Mouse (Mus musculus) limb, embryonic 11.5 days (tissue): ENCODE measurements around the gene Dpyd. TPM values are rescaled to one million over a fixed set of nuclear protein-coding genes. Genes with fewer than 3 reads are reported as not detected.

Experiments
- ATAC-seq: fragments of 200-750 bp; cut with Nextera tagmentation; 2 replicates; pipeline ENCODE4 v1.8.0; 2017; ENCODE audit warnings: low read depth; ENCODE audit not compliant: insufficient number of reproducible peaks, low FRiP score, low TSS enrichment
- DNase-seq: peaks from one replicate; pipeline ENCODE4 v3.0.0-alpha.2; 2015; ENCODE audit warnings: low spot score
- H3K27ac ChIP-seq: fragments of 300-500 bp; sonication (generic); replicated peaks from 2 replicates; pipeline ENCODE4 v1.5.1; 2014; ENCODE audit warnings: low read depth, mild to moderate bottlenecking, low read length
- H3K27me3 ChIP-seq: fragments of 300-500 bp; sonication (generic); 2 replicates; pipeline ENCODE4 v1.6.1; 2014; ENCODE audit warnings: mild to moderate bottlenecking, low read length, mixed read lengths; ENCODE audit not compliant: control insufficient read depth, insufficient read depth
- H3K36me3 ChIP-seq: fragments of 300-500 bp; sonication (generic); 2 replicates; pipeline ENCODE4 v1.6.1; 2014; ENCODE audit warnings: mild to moderate bottlenecking, low read length, moderate library complexity, mixed read lengths; ENCODE audit not compliant: control insufficient read depth, insufficient read depth
- H3K4me1 ChIP-seq: fragments of 300-500 bp; sonication (generic); 2 replicates; pipeline ENCODE4 v1.6.1; 2014; ENCODE audit warnings: low read length, mixed read lengths; ENCODE audit not compliant: control insufficient read depth, insufficient read depth
- H3K4me2 ChIP-seq: fragments of 300-500 bp; sonication (generic); 2 replicates; pipeline ENCODE4 v1.6.1; 2014; ENCODE audit warnings: low read depth, mild to moderate bottlenecking, moderate library complexity; ENCODE audit not compliant: severe bottlenecking
- H3K4me3 ChIP-seq: fragments of 300-500 bp; sonication (generic); 2 replicates; pipeline ENCODE4 v1.5.1; 2014; ENCODE audit warnings: low read depth, low read length
- H3K9ac ChIP-seq: fragments of 300-500 bp; sonication (generic); 2 replicates; pipeline ENCODE4 v1.6.1; 2014; ENCODE audit warnings: mild to moderate bottlenecking, low read length
- H3K9me3 ChIP-seq: fragments of 300-500 bp; sonication (generic); 2 replicates; pipeline ENCODE4 v1.6.1; 2016; ENCODE audit warnings: low read length; ENCODE audit not compliant: control insufficient read depth
- WGBS: fragments of 180-500 bp; shearing (Covaris S2); extraction: QIAGEN DNeasy Blood & Tissue Kit; methylation state at CpG from one replicate; pipeline ENCODE4 v1.1.7; 2014; 5-methylcytosine and 5-hydroxymethylcytosine counted together
- polyA plus RNA-seq: library from polyadenylated mRNA; unstranded; fragments of >200 nt; fragmentation: Nextera tagmentation; extraction: Ambion mirVana; gene quantifications from 2 replicates; pipeline ENCODE4 v1.2.1, GENCODE M21; 2014

Gene Dpyd
- polyA plus RNA-seq, 1 experiment from 2014 or later, result 7.4 TPM

DNA sequence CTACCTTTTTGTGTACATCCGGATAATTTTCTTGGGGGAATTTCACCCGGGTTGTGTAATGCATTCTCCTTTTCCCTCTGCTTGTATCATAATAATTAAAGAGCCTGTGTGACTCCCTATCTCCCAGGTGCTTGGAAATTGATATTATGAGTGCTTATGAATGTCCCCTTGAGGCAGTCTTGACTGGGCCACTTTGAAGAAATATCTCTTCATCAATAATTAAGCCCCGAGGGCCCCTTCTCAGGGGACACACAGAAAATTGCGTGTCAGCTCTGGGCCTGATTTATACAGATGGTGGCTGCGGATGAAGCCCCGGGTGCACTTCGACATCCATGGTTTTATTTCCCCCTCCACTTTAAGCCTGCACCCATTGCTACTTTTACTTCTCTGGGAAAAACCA is 8.3 kb downstream of the Dpyd start:
- DNase-seq (no peak), ATAC-seq (no peak)
- no peaks in the 10 kb centered on the region for H3K36me3 ChIP-seq
- H3K4me2 ChIP-seq, result no peak overlapping the region
- H3K4me1 ChIP-seq, result no peaks in the 10 kb centered on the region
- H3K27ac ChIP-seq, result no peak overlapping the region
- no peaks in the 10 kb centered on the region for H3K27me3 ChIP-seq
- H3K9me3 ChIP-seq, result no peaks in the 10 kb centered on the region
- H3K4me3 ChIP-seq, result no peak overlapping the region
- WGBS, result 82% methylated on average over 7 of the region's 7 CpGs
- no peak overlapping the region for H3K9ac ChIP-seq

DNA sequence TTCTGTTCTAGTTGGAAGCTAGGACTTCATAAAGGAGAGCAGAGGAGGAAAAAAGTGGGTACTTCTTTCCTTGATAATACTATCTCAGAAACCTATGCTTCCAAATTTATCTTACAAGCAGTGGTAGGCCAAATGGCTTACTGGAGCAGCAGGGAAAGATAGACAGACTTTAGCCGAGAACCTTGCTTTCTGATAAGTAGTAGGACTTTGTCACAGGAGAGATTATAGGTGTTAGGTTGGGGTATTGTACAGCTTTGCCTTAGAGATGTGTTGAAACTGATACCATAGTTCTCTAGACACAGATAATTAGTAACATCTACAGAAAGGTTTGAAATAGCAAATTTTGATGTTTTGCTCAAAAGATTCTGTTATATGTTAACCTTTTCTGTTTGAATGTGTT is 28.6 kb downstream of the Dpyd start:
- 82% methylated on average over 1 of the region's 1 CpGs for WGBS
- no peak for DNase-seq
- H3K4me1 ChIP-seq, result no peaks in the 10 kb centered on the region
- H3K27ac ChIP-seq, result no peak overlapping the region
- ATAC-seq, result no peak
- H3K27me3 ChIP-seq, result no peaks in the 10 kb centered on the region
- H3K4me2 ChIP-seq, result no peak overlapping the region
- H3K9ac ChIP-seq, result no peak overlapping the region
- H3K4me3 ChIP-seq, result no peak overlapping the region
- no peaks in the 10 kb centered on the region for H3K9me3 ChIP-seq
- H3K36me3 ChIP-seq, result no peaks in the 10 kb centered on the region

GRCm38 (mm10) chr3:118594864-118595263 is 32.9 kb downstream of the Dpyd start:
- Histone ChIP-seq H3K4me1 (no peaks in the 10 kb centered on the region), H3K9ac (no peak overlapping the region), H3K4me3 (no peak overlapping the region), H3K4me2 (no peak overlapping the region), H3K9me3 (no peaks in the 10 kb centered on the region), H3K36me3 (no peaks in the 10 kb centered on the region), H3K27me3 (no peaks in the 10 kb centered on the region), H3K27ac (no peak overlapping the region)
- ATAC-seq, result no peak
- WGBS, result 89% methylated on average over 4 of the region's 4 CpGs
- no peak for DNase-seq

DNA sequence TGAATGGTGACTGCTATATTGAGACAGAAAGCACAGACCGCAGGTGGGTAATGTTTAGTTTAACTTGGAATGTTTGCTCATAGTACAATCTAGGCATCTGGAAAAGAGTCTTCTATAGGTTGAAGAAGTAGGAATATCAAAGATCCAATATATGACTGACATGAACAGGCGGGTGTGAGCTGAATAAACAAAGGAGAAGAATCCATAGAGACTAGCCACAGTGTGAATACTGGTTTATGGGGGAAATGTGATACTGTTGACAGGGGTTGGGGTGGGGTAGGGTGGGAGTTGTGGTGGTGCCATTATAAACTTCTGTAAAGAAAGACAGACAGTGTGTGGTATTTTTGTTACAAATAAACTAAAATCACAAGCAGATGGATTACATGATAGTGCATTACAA is 33.8 kb downstream of the Dpyd start:
- DNase-seq, result no peak
- no peaks in the 10 kb centered on the region for H3K27me3 ChIP-seq
- no peak overlapping the region for H3K9ac ChIP-seq
- 90% methylated on average over 2 of the region's 2 CpGs for WGBS
- no peaks in the 10 kb centered on the region for H3K4me1 ChIP-seq
- H3K4me3 ChIP-seq, result no peak overlapping the region
- no peaks in the 10 kb centered on the region for H3K36me3 ChIP-seq
- H3K27ac ChIP-seq, result no peak overlapping the region
- ATAC-seq, result no peak
- H3K4me2 ChIP-seq, result no peak overlapping the region
- H3K9me3 ChIP-seq, result no peaks in the 10 kb centered on the region

GRCm38 (mm10) chr3:118601689-118602640 is 40.0 kb downstream of the Dpyd start:
- no peaks in the 10 kb centered on the region for H3K27me3 ChIP-seq
- ATAC-seq (no peak), DNase-seq (no peak)
- H3K9me3 ChIP-seq, result no peaks in the 10 kb centered on the region
- H3K4me1 ChIP-seq, result no peaks in the 10 kb centered on the region
- H3K27ac ChIP-seq, result no peak overlapping the region
- WGBS, result 89% methylated on average over 7 of the region's 7 CpGs
- no peak overlapping the region for H3K4me2 ChIP-seq
- no peaks in the 10 kb centered on the region for H3K36me3 ChIP-seq
- H3K4me3 ChIP-seq, result no peak overlapping the region
- H3K9ac ChIP-seq, result no peak overlapping the region

DNA sequence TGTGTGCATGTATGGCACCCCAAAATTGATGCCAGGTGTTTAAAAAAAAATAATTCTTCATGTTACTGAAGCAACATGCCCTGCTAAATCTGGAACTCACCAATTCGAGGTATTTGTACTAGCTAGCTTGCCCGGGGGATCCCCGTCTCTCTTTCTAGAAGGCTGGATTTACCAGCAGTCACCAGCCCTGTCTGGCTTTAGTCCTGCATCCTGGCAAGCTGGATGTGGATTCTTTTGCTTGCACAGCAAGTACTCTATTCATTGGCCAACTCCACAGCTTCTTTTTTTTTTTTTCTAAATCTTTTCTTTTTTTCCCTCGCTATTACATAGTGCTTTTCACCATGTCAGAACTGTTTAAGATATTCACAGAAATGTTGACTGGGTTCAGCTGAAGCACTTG is 46.8 kb downstream of the Dpyd start:
- Histone ChIP-seq H3K4me2 (no peak overlapping the region), H3K4me1 (no peaks in the 10 kb centered on the region), H3K27me3 (no peaks in the 10 kb centered on the region), H3K27ac (no peak overlapping the region), H3K9me3 (no peaks in the 10 kb centered on the region), H3K36me3 (no peaks in the 10 kb centered on the region), H3K9ac (no peak overlapping the region), H3K4me3 (no peak overlapping the region)
- DNase-seq (no peak), ATAC-seq (no peak)
- 81% methylated on average over 4 of the region's 4 CpGs for WGBS

GRCm38 (mm10) chr3:118626455-118627375 is 64.8 kb downstream of the Dpyd start:
- H3K4me3 ChIP-seq, result no peak overlapping the region
- WGBS, result 63% methylated on average over 9 of the region's 9 CpGs
- DNase-seq (no peak), ATAC-seq (no peak)
- no peaks in the 10 kb centered on the region for H3K36me3 ChIP-seq
- H3K27me3 ChIP-seq, result no peaks in the 10 kb centered on the region
- no peak overlapping the region for H3K9ac ChIP-seq
- H3K27ac ChIP-seq, result no peak overlapping the region
- no peak overlapping the region for H3K4me2 ChIP-seq
- no peaks in the 10 kb centered on the region for H3K9me3 ChIP-seq
- no peaks in the 10 kb centered on the region for H3K4me1 ChIP-seq

GRCm38 (mm10) chr3:118629737-118630136 is 67.8 kb downstream of the Dpyd start:
- Histone ChIP-seq H3K9me3 (no peaks in the 10 kb centered on the region), H3K4me1 (no peaks in the 10 kb centered on the region), H3K27me3 (no peaks in the 10 kb centered on the region), H3K27ac (no peak overlapping the region), H3K9ac (no peak overlapping the region), H3K4me3 (no peak overlapping the region), H3K36me3 (no peaks in the 10 kb centered on the region), H3K4me2 (no peak overlapping the region)
- ATAC-seq (no peak), DNase-seq (no peak)
- 98% methylated on average over 1 of the region's 1 CpGs for WGBS
